Mouse (Mus musculus): ENCODE measurements at regions not wholly inside any gene's neighbourhood (a gene's known extent, or its start where the extent isn't known, plus 50 kb on each side); places are given as distances from the start of the nearest gene placed in this dataset.

DNA sequence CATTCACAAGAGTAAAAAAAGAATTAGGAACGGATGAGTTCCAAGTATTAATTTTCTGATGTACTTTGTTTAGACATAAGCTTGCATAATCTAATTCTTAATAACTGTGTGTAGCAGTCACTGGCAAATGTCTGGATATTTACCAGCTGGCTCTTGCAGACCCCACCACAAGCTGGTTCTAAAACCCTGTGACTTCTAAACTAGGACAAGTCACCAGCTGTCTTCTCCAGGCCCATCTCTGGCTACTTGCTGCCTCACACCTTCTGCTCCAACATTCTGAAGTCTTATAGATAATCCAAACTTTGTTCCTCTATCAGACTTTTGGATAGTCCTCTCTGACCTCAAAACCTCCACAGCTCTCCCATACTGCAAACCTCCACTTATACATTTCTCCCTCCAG lies 189.9 kb upstream of the Rhobtb1 start:
- no peak for TF ChIP-seq CTCF (IDR thresholded peaks at IDR 0.05; ENCODE audit: extremely low read depth, insufficient read length, insufficient replicate concordance, low read depth, low read length)
- TF ChIP-seq POLR2A (IDR thresholded peaks at IDR 0.05; ENCODE audit: low read depth, low read length): no peak
